Mouse (Mus musculus): Measurements from ENCODE around the gene Senp3.
A peak's percentile ranks its signal among the peaks of the same experiment; 100 is the strongest.
"Not testable (repeated sequence)": the region's sequence is repeated elsewhere in the genome, so short reads cannot be mapped to it uniquely, and the experiment has no call there.

Gene Senp3

GRCm38 (mm10) chr11:69653399-69653798 is 28.5 kb downstream of the Senp3 start:
- DNase-seq (ENCODE audit: low spot score): no peak

GRCm38 (mm10) chr11:69645860-69646259 is 36.0 kb downstream of the Senp3 start:
- DNase-seq (ENCODE audit: low spot score): no peak

GRCm38 (mm10) chr11:69635471-69635870 is 46.4 kb downstream of the Senp3 start:
- DNase-seq (ENCODE audit: low spot score): no peak

GRCm38 (mm10) chr11:69633128-69633866 is 48.6 kb downstream of the Senp3 start:
- peak; percentile 81 for DNase-seq (ENCODE audit: low spot score)

- peak; percentile 100 for DNase-seq (ENCODE audit: low spot score)
These were observed 49.4 kb downstream of the Senp3 start, which contains the start of gene Fxr2 for GRCm38 (mm10) chr11:69632284-69633089. TSS of gene Fxr2 (plus strand) at chr11:69632990.

- peak; percentile 31 for DNase-seq (ENCODE audit: low spot score)
These were observed 52.1 kb downstream of the Senp3 start for GRCm38 (mm10) chr11:69629802-69630201.

GRCm38 (mm10) chr11:69628286-69628685 is 53.6 kb downstream of the Senp3 start:
- peak; percentile 88 for DNase-seq (ENCODE audit: low spot score)

- DNase-seq (ENCODE audit: low spot score): not testable (repeated sequence)
These were observed 57.5 kb downstream of the Senp3 start for GRCm38 (mm10) chr11:69624339-69624738.
